Mouse (Mus musculus) liver (tissue): ENCODE measurements around the gene Lrrc56.
"Not testable (repeated sequence)": the region's sequence is repeated elsewhere in the genome, so short reads cannot be mapped to it uniquely, and the experiment has no call there.

Experiments used
- DNase-seq: peaks from one replicate; pipeline ENCODE4 v3.0.0-alpha.2; 2020; ENCODE audit warnings: mixed read lengths

Lrrc56 gene

GRCm38 (mm10) chr7:141218557-141219133, 24.7 kb downstream of the Lrrc56 start:
- no peak for DNase-seq

DNA sequence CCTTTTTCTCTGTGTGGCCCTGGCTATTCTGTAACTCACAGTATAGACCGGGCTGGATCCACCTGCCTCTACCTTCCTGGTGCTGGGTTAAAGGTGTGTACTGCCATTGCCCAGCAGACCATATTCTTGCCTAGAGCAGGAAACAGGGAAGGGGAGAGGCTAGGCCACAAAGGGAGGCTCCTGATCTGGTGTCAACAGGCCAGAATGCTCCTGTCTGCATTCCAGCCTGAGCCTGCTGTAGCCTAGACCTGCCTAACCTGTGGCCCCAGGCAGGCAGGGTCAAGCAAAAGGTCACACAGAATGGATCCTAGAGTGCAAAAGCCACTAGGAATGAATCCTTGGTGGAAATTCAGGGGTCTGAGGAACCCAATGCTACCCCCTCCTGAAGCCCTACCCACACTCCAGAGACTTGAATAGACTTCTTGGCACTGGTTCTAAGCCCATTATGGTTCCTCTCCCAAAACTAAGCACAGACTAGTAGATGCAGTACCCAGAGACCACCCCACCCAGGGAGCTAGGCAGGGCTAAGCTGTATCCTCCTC, 25.7 kb downstream of the Lrrc56 start:
- no peak for DNase-seq

DNA sequence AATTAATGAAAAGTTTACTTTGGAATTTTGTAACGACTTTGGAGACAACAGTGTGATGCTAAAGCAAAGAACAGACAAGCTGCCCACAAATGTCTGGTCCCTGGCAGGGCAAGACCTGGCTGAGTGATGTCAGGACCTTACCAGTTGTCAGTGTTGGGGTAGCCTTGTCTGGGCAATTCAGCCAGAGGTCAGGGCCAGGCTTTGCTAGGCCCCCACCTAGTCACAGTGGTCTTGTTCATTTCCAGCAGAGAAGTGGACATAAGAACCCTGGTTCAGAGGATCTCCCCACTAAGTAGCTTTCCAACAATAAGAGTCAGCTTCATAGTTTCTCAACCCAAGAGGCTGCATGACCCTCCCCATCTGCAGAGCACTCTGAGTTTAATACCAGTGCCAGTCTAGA, 26.4 kb downstream of the Lrrc56 start:
- no peak for DNase-seq

DNA sequence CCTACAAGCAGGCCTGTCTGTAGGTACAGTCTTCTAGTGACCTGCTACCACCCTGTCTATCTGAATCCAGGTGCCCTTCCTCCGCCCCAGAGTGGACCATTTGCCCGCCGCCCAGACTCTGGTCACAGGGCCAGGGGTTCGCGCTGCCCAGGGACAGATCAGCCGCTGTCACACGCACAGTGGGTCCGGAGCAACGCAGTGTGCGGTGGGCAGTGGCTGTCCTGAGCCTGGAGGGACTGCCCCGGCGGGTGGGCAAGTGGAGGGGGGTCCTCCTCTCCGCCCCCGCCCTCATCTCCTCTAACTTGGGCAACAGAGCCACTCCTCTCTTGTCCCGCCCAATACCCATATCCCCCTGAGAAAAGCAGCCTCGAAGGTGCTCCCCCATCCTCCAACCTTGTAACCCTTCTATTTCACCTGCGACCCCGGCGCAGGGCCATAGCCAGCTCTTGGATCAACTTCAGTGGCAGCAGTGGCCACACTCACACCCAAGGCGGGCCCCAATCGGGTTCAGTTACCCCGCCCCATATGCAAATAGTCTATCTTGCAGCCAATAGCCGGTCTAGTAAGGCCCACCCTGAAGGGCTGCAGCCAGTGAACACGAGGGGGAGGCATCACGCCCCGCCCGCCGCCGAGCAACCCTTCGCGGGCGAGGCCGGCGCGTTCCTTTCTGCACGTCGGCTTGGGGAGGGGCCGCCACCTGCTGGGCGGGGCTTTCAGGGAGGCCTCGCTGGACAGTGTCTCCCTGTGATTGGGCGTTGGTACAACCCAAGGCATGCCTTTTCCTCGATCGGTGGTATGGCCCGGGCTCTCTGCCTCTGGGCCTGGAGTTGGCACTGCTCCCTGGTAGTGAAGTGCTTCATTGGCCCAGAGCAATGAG, 27.5 kb downstream of the Lrrc56 start:
- DNase-seq, result peak; percentile 100

- DNase-seq, result no peak
Observed at GRCm38 (mm10) chr7:141222126-141222467, 28.1 kb downstream of the Lrrc56 start.

- DNase-seq, result no peak
Observed at GRCm38 (mm10) chr7:141222696-141223215, 28.8 kb downstream of the Lrrc56 start.

DNA sequence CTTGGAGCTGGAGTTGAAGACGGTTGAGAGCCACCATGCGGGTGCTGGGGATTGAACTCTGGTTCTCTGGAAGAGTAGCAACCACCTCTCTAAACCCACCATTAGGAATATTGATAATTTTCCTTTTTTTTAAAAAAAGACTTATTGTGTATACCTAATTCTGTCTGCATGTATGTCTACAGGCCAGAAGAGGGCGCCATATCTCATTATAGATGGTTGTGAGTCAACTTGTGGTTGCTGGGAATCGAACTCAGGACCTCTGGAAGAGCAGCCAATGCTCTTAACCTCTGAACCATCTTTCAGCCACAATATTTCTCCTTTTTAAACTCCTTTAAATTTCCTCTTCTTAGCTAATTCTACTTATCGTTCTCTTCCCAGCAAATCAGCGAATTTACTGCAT, 32.6 kb downstream of the Lrrc56 start:
- DNase-seq, result no peak

DNA sequence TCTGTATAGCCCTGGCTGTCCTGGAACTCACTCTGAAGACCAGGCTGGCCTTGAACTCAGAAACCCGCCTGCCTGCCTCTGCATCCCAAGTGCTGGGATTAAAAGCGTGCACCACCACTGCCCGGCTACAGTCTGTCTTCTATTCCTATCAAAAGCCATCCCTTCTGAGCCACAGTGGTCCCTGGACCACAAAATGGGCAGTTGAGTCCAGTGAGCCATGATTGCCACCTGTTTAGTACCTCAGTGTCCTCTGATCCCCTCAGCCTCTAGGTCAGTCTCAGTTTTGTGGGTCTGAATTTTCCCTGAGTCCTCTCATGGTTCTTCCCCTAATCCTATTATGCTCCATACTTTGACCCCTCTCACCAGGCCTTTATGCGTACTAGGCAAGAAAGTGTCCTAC, 33.8 kb downstream of the Lrrc56 start:
- DNase-seq, result no peak

DNA sequence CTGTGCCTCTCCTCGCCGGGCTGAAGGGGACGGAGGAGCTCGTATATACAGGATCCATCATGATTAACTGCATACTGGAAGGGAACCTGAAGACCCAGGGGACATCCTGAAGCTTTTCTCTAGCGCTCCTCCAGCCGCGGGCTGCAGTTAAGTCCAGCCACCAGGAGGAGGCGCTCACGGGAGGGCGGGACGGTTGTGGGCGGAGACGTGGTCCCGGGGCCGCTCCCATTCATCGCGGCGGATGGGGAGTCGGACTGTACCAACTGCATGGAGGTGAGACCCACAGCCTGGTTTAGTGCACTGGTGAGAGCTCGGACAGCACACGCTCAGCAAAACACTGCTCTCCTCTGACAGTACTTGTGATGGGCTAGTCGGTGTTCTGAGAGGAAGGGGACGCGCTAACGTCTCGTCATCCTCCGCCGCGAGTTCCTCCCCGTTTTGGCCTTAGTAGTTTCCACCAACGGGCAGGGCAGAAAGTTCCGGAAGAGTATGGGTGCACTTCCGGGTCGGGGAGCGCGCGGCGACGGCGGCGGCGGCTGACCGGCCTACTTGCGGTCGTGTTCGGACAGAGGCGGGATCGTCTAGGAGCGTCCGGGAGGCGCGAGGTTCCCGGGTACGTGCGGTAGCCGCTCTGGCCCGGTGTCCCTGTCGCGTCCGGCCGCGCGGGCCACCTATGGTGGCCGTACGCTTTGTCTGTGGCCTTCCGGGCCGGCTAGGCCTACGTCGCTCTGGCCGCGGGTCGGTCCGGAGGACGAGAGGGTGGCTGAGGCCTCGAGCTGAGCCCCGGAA, 34.5 kb downstream of the Lrrc56 start, which contains the start of gene Phrf1:
Phrf1 (plus strand) TSS at position 506 of the 789 bp plus-strand sequence.
- DNase-seq, result peak; percentile 92

DNA sequence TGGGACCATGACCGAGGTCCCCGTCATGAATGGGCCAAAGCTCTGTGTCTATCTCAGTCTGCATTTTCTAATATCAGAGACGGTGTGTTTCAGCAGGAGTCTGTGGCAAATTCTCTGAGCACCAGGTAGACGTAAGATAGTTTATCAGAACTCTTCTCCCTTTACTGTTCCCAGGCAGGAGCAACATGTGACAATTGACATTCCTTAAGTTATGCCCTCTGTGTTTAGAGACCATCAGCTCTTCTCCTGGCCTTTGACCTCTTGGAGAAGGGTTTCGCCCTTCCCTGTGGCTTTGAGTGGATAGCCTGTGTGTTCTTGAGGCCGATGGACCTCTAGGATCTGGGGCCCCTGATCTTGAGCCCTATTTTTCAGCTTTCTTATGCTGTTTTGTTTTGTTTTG, 35.7 kb downstream of the Lrrc56 start:
- DNase-seq, result no peak

- no peak for DNase-seq
Observed at GRCm38 (mm10) chr7:141230570-141230969, 36.6 kb downstream of the Lrrc56 start.

DNA sequence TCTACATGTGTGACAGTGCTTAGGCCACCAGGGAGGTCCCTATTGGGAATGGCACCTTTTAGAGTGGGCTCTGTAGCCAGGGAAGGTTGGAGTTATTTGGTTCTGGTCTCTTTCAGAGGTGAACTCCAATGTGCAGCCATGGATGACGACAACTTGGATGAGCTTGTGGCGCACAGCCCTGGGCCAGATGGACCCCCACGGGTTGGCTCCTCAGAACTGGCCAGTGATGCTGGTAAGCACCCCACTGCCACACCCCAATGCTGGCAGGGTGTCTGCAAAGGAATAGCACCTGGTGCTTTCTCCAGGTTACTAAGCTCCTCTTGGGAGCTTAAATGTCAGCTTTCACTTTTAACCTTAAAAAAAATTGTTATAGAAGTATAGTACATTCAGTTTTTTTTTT, 37.2 kb downstream of the Lrrc56 start:
- DNase-seq, result no peak

DNA sequence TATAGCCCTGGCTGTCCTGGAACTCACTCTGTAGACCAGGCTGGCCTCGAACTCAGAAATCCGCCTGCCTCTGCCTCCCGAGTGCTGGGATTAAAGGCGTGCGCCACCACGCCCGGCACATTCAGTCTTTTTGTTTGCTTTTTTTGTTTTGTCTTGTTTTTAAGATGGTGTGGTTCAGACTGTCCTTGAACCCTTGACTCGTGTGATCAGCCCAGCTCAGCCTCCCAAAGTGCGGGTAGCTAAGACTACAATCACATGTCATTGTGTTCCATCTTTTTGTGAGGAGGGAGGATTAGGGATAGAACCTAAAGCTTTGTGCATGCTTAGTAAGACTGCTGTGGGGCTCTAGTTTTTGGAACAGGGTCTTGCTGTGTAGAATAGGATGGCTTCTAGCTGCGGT, 37.6 kb downstream of the Lrrc56 start:
- DNase-seq, result no peak

GRCm38 (mm10) chr7:141250486-141250885, 56.5 kb downstream of the Lrrc56 start:
- DNase-seq, result not testable (repeated sequence)

DNA sequence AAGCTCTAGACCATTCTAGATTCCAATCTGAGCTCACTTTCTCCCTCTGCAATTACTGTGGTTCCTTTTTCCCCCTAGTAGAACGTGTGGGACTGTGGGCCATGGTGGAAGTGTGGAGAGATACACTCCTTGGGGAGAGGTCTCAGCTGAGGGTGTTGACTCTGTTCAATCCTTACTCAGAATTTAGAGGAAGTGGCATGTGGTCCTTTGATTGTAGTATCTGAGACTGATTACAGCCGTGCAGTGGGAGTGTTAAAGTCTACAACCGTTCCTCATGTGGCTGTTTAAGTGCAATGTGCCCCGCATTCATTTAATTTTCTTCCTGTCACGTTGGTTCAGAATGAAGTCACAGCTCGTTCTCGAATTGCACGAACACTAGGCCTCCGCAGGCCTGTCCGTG, 62.2 kb downstream of the Lrrc56 start:
- no peak for DNase-seq
